Mouse (Mus musculus): ENCODE results near the gene Babam2. TPM values are rescaled to one million over a fixed set of nuclear protein-coding genes. Genes with fewer than 3 reads are reported as not detected.

Babam2 gene
- polyA plus RNA-seq, 1 experiment, result 7.0 TPM

GRCm38 (mm10) chr5:31828747-31829146 lies 131.3 kb downstream of the Babam2 start:
- Histone ChIP-seq H3K4me1 (ENCODE audit: control insufficient read depth) (no peaks in the 10 kb centered on the region), H3K27me3 (ENCODE audit: control insufficient read depth) (no peaks in the 10 kb centered on the region), H3K36me3 (ENCODE audit: control insufficient read depth) (no peaks in the 10 kb centered on the region; the same call in 1 of the 2 replicates), H3K9me3 (ENCODE audit: control insufficient read depth, low read length) (no peaks in the 10 kb centered on the region), H3K4me3 (replicated peaks) (no peak overlapping the region)
- no peak for TF ChIP-seq TAL1 (IDR thresholded peaks at IDR 0.05; ENCODE audit: low read length)
- TF ChIP-seq GATA1 (IDR thresholded peaks at IDR 0.05; ENCODE audit: low read length), result no peak

- no peaks in the 10 kb centered on the region for H3K27me3 ChIP-seq (ENCODE audit: control insufficient read depth)
- no peaks in the 10 kb centered on the region for H3K36me3 ChIP-seq (ENCODE audit: control insufficient read depth)
- no peaks in the 10 kb centered on the region for H3K4me1 ChIP-seq (ENCODE audit: control insufficient read depth)
- no peaks in the 10 kb centered on the region for H3K9me3 ChIP-seq (ENCODE audit: control insufficient read depth, low read length)
- TF ChIP-seq TAL1 (IDR thresholded peaks at IDR 0.05; ENCODE audit: low read length) (no peak), GATA1 (IDR thresholded peaks at IDR 0.05; ENCODE audit: low read length) (no peak)
- H3K4me3 ChIP-seq (replicated peaks), result no peak overlapping the region
Observed at GRCm38 (mm10) chr5:31829588-31829987, 132.1 kb downstream of the Babam2 start.

GRCm38 (mm10) chr5:31831587-31831986 lies 134.1 kb downstream of the Babam2 start:
- H3K9me3 ChIP-seq (ENCODE audit: control insufficient read depth, low read length), result no peaks in the 10 kb centered on the region
- TF ChIP-seq GATA1 (IDR thresholded peaks at IDR 0.05; ENCODE audit: low read length) (no peak), TAL1 (IDR thresholded peaks at IDR 0.05; ENCODE audit: low read length) (no peak)
- H3K36me3 ChIP-seq (ENCODE audit: control insufficient read depth), result no peaks in the 10 kb centered on the region
- H3K4me3 ChIP-seq (replicated peaks), result no peak overlapping the region
- H3K27me3 ChIP-seq (ENCODE audit: control insufficient read depth), result no peaks in the 10 kb centered on the region
- H3K4me1 ChIP-seq (ENCODE audit: control insufficient read depth), result no peaks in the 10 kb centered on the region

- Histone ChIP-seq H3K9me3 (ENCODE audit: control insufficient read depth, low read length) (no peaks in the 10 kb centered on the region), H3K4me3 (replicated peaks) (no peak overlapping the region), H3K4me1 (ENCODE audit: control insufficient read depth) (no peaks in the 10 kb centered on the region), H3K36me3 (ENCODE audit: control insufficient read depth) (no peaks in the 10 kb centered on the region), H3K27me3 (ENCODE audit: control insufficient read depth) (no peaks in the 10 kb centered on the region)
- TF ChIP-seq TAL1 (IDR thresholded peaks at IDR 0.05; ENCODE audit: low read length) (no peak), GATA1 (IDR thresholded peaks at IDR 0.05; ENCODE audit: low read length) (no peak)
Observed at GRCm38 (mm10) chr5:31835691-31836090, 138.2 kb downstream of the Babam2 start.

- no peaks in the 10 kb centered on the region for H3K27me3 ChIP-seq (ENCODE audit: control insufficient read depth)
- H3K4me3 ChIP-seq (replicated peaks), result no peak overlapping the region
- H3K4me1 ChIP-seq (ENCODE audit: control insufficient read depth), result no peaks in the 10 kb centered on the region
- no peaks in the 10 kb centered on the region for H3K9me3 ChIP-seq (ENCODE audit: control insufficient read depth, low read length)
- TF ChIP-seq GATA1 (IDR thresholded peaks at IDR 0.05; ENCODE audit: low read length), result no peak
- TF ChIP-seq TAL1 (IDR thresholded peaks at IDR 0.05; ENCODE audit: low read length), result no peak
- no peaks in the 10 kb centered on the region for H3K36me3 ChIP-seq (ENCODE audit: control insufficient read depth)
Observed at GRCm38 (mm10) chr5:31839973-31840372, 142.5 kb downstream of the Babam2 start.

- H3K36me3 ChIP-seq (ENCODE audit: control insufficient read depth), result no peaks in the 10 kb centered on the region
- H3K4me3 ChIP-seq (replicated peaks), result no peak overlapping the region
- no peaks in the 10 kb centered on the region for H3K27me3 ChIP-seq (ENCODE audit: control insufficient read depth)
- no peak for TF ChIP-seq GATA1 (IDR thresholded peaks at IDR 0.05; ENCODE audit: low read length)
- TF ChIP-seq TAL1 (IDR thresholded peaks at IDR 0.05; ENCODE audit: low read length), result no peak
- no peaks in the 10 kb centered on the region for H3K4me1 ChIP-seq (ENCODE audit: control insufficient read depth)
- no peaks in the 10 kb centered on the region for H3K9me3 ChIP-seq (ENCODE audit: control insufficient read depth, low read length)
Observed at GRCm38 (mm10) chr5:31840406-31840805, 142.9 kb downstream of the Babam2 start.

- H3K27me3 ChIP-seq (ENCODE audit: control insufficient read depth), result no peaks in the 10 kb centered on the region
- no peak overlapping the region for H3K4me3 ChIP-seq (replicated peaks)
- H3K36me3 ChIP-seq (ENCODE audit: control insufficient read depth), result no peaks in the 10 kb centered on the region
- no peak for TF ChIP-seq TAL1 (IDR thresholded peaks at IDR 0.05; ENCODE audit: low read length)
- no peak for TF ChIP-seq GATA1 (IDR thresholded peaks at IDR 0.05; ENCODE audit: low read length)
- H3K9me3 ChIP-seq (ENCODE audit: control insufficient read depth, low read length), result no peaks in the 10 kb centered on the region
- H3K4me1 ChIP-seq (ENCODE audit: control insufficient read depth), result no peaks in the 10 kb centered on the region
Observed at GRCm38 (mm10) chr5:31844856-31845255, 147.4 kb downstream of the Babam2 start.

- H3K36me3 ChIP-seq (ENCODE audit: control insufficient read depth), result no peaks in the 10 kb centered on the region
- no peak for TF ChIP-seq TAL1 (IDR thresholded peaks at IDR 0.05; ENCODE audit: low read length)
- no peak for TF ChIP-seq GATA1 (IDR thresholded peaks at IDR 0.05; ENCODE audit: low read length)
- no peaks in the 10 kb centered on the region for H3K27me3 ChIP-seq (ENCODE audit: control insufficient read depth)
- H3K4me3 ChIP-seq (replicated peaks), result no peak overlapping the region
- no peaks in the 10 kb centered on the region for H3K9me3 ChIP-seq (ENCODE audit: control insufficient read depth, low read length)
- H3K4me1 ChIP-seq (ENCODE audit: control insufficient read depth), result no peaks in the 10 kb centered on the region
Observed at GRCm38 (mm10) chr5:31846971-31847370, 149.5 kb downstream of the Babam2 start.

- TF ChIP-seq TAL1 (IDR thresholded peaks at IDR 0.05; ENCODE audit: low read length) (no peak), GATA1 (IDR thresholded peaks at IDR 0.05; ENCODE audit: low read length) (no peak)
- Histone ChIP-seq H3K36me3 (ENCODE audit: control insufficient read depth) (no peaks in the 10 kb centered on the region), H3K9me3 (ENCODE audit: control insufficient read depth, low read length) (no peaks in the 10 kb centered on the region), H3K4me3 (replicated peaks) (no peak overlapping the region), H3K27me3 (ENCODE audit: control insufficient read depth) (no peaks in the 10 kb centered on the region), H3K4me1 (ENCODE audit: control insufficient read depth) (no peaks in the 10 kb centered on the region)
Observed at GRCm38 (mm10) chr5:31848995-31849394, 151.5 kb downstream of the Babam2 start.

- no peak overlapping the region for H3K4me3 ChIP-seq (replicated peaks)
- TF ChIP-seq TAL1 (IDR thresholded peaks at IDR 0.05; ENCODE audit: low read length), result no peak
- TF ChIP-seq GATA1 (IDR thresholded peaks at IDR 0.05; ENCODE audit: low read length), result no peak
- H3K36me3 ChIP-seq (ENCODE audit: control insufficient read depth), result no peaks in the 10 kb centered on the region
- no peaks in the 10 kb centered on the region for H3K9me3 ChIP-seq (ENCODE audit: control insufficient read depth, low read length)
- no peaks in the 10 kb centered on the region for H3K27me3 ChIP-seq (ENCODE audit: control insufficient read depth)
- H3K4me1 ChIP-seq (ENCODE audit: control insufficient read depth), result no peaks in the 10 kb centered on the region
Observed at GRCm38 (mm10) chr5:31852786-31853185, 155.3 kb downstream of the Babam2 start.

Data from erythroblast, embryonic 14.5 days (primary cell).